Mouse (Mus musculus) adrenal gland, postnatal 10 days (tissue): Measurements from ENCODE around the gene Prodh2. TPM values are rescaled to one million over a fixed set of nuclear protein-coding genes. Genes with fewer than 3 reads are reported as not detected.
"Not testable (repeated sequence)": the region's sequence is repeated elsewhere in the genome, so short reads cannot be mapped to it uniquely, and the experiment has no call there.

Experiments
- DNase-seq: peaks from one replicate; pipeline ENCODE4 v3.0.0; 2021; ENCODE audit warnings: mixed read lengths
- total RNA-seq, 2 experiments: library from RNA; stranded (reverse); gene quantifications; 2 replicates each; pipeline ENCODE4 v1.2.3; 2021

Gene Prodh2
- total RNA-seq, 2 experiments from 2014 or later = 26.0 to 56.1 TPM

GRCm38 (mm10) chr7:30490251-30490956 lies 3.0 kb upstream of the Prodh2 start:
- peak; percentile 59 for DNase-seq

GRCm38 (mm10) chr7:30490957-30491307 lies 2.5 kb upstream of the Prodh2 start:
- no peak for DNase-seq

DNA sequence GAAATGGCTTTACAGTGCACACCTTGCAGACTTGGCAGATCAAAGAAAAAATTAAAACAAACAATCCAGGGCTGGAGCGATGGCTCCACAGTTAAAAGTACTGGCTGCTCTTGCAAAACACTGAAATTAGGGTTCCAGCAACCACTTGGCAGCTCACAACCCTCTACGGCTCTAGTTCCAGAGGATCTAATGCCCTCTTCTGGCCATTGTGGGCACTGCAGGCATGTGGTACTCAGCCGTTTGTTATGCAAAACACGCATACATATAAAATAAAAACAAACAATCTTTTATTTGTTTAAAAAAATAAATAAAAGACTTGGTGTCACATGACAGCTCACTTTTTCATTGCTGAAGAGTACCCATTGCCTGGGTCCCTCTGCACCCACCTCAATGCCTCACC lies 657 bp upstream of the Prodh2 start:
- DNase-seq = peak; percentile 89

GRCm38 (mm10) chr7:30495506-30496042 lies 2.2 kb downstream of the Prodh2 start:
- DNase-seq = not testable (repeated sequence)

- not testable (repeated sequence) for DNase-seq
These were observed 7.7 kb downstream of the Prodh2 start for GRCm38 (mm10) chr7:30501159-30501558.

GRCm38 (mm10) chr7:30508061-30508460 lies 14.6 kb downstream of the Prodh2 start:
- no peak for DNase-seq

DNA sequence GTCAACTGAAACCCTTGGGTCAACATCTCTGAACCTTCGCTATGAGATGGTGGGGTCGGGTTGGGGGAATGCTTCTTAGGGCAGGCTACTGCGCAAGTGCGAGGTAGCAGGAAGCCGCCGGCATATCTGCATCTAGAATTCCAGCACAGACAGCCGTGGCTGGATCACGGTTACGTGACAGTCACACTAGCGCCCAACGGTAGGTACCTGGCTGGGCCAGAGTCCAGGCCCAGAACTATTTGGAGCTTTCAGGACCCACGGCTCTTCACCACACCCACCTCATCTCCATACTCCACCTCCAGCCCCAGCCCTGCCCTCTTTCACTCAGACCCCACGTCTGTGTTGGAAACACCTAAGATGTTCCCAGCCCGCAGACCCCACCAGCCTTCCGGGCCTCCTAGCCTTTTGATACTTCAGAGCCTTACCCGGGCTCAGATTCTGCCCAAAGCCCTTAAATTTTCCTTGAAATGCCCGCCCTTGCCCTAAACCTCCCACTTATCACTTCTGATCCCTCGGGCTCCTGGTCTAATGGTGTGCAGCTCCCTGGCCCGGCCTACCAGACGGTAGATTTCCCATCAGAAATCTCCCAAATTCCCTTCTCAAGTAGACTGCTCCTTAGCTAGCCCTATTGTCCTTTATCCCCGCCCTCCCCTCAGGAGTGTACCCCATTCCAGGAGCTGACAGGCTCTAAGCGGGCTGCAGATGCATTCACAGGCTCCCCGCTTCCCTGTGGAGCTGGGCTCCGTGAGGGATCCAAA lies 21.8 kb downstream of the Prodh2 start:
- no peak for DNase-seq

- DNase-seq = no peak
These were observed 24.9 kb downstream of the Prodh2 start for GRCm38 (mm10) chr7:30518325-30518724.

DNA sequence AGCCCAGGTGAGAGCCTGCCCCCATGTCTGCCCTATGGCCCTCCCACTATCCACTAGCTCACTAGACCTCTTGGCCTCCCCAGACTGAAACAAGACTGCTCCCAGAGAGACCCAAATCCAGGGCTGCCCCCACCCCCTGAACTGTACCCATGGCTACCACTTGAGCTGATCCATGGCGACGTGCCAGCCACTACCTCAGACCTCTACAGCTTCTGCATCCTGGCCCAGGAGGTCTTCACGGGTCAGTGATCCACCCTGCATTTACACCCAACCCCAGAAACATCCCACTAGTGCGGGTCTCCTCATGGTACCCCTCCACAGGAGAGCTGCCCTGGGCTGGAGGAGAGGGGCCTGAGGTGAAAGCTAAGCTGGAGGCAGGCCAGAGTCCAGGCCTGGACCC lies 27.0 kb downstream of the Prodh2 start:
- DNase-seq = no peak

DNA sequence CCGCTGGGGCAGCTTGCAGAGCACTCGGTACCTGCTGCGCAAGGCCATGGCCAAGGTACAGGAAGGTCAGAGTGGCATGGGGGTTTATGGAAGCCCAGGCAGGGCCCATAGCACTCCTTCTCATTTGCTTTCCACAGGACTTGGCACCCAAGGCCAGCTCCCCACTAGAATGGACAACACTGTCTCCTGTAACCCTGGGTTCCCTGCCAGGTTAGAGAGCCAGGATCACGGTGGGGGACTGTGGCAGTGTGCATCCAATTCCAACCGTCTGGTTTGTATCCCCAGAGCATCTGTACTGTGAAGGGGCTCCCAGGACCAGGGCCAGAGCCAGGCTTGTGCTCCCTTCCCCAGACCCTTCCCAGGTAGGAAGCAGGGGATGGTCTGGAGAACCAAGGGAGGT lies 27.4 kb downstream of the Prodh2 start:
- no peak for DNase-seq

DNA sequence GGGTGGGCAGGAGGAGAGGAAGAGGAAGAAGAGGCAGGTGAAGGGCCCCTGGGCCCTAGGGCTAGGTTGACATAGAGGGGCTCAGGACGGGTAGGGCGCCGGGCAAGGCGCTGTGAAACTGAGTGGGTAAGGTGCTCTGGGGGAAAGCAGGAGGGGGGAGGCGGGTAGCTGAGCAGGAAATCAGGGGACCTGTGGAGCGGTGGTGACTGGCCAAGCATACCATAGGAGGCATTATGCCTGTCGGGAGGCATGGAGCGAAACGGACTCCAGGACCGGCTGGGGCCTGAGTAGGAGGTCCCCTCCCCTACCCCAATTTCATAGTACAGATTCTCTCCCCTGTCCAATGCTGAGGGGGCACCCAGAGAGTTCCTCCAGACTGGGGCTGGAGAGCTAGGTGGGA lies 29.4 kb downstream of the Prodh2 start:
- no peak for DNase-seq

DNA sequence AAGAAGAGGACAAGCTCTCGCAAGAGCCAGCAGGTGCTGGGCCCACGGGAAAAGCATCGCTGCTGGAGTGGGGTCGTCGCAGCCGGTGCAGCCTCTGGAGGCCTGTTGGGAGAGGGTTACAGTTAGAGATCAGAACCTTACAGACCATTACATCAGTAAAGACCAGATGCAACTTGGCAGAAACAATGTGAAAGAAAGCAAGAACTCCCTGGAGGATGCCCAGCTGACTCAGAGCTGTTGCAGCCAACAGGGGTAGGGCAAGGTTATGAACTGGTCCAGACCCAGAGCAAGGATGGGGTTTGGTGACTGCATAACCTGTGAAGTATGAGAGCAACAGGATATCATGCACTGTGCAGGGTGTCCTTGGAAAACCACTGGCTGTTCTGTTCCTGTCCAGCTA lies 31.1 kb downstream of the Prodh2 start:
- DNase-seq = no peak

DNA sequence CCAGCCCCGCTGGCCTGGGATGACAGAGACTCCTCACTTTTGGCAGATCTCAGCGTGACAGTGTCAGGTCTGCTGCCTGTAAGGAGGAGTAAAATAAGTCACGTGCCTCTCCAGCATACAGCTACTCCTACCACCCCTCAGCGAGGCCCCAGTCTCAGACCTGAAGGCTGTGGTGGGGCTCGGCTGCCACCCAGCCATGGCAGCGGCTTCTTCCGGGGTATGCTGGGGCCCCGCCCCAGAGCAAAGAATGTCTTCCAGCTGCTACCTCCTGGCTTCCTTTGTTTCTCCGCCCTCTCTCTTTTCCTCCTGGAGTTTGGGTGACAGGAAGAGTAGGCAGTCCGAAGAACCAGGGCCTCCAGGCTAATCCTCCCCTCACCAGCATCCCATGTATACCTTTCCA lies 32.5 kb downstream of the Prodh2 start:
- DNase-seq = no peak

GRCm38 (mm10) chr7:30526399-30526798 lies 33.0 kb downstream of the Prodh2 start:
- DNase-seq = no peak

DNA sequence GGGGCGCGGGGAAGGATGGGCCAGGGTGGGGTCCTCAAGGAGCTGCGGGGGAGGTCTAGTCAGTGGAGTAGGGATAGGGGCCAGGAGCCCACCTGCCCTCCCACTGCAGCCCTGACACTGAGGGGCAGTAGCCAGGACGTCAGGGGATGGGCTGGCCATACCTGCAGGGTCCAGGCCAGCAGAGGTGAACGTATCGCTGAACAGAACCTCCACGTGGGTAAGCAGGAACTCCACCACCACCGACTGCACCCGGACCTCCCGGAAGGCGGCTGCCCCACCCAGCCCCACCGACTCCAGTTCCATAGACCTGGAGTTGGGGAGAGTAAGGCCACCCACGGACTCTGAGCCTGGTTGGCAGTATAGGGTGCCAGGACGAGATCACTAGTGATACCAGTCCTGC lies 33.6 kb downstream of the Prodh2 start:
- DNase-seq = no peak

GRCm38 (mm10) chr7:30531291-30531815 lies 37.9 kb downstream of the Prodh2 start:
- DNase-seq = no peak

DNA sequence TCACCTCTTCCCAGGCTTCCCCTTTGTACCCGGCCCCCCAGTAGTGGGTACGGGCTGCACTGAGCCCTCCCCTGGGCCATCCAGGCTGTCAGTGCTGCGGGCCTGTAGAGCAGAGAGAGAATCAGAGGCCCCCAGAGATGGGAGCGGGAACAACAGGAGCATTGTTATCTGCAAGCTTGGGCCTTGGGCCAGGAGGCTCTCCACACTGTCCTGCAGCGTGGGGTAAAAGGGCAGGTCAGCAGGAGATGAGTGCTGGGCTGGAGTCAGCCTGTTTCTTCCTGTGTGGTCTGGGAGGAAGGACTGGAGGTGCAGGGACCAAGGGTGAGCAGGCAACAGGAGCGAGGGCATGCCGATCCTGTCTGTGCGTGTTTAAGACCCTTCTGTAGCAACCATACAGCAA lies 39.5 kb downstream of the Prodh2 start:
- DNase-seq = peak; percentile 52

GRCm38 (mm10) chr7:30533941-30534632 lies 40.7 kb downstream of the Prodh2 start:
- no peak for DNase-seq

GRCm38 (mm10) chr7:30534633-30535577 lies 41.5 kb downstream of the Prodh2 start, which contains the start of gene Arhgap33:
Gene Arhgap33, minus strand, starts transcription at chr7:30535060.
- peak; percentile 97 for DNase-seq

GRCm38 (mm10) chr7:30540572-30540971 lies 47.1 kb downstream of the Prodh2 start:
- DNase-seq = no peak

- DNase-seq = no peak
These were observed 50.9 kb downstream of the Prodh2 start for GRCm38 (mm10) chr7:30544327-30544726.
